Mouse (Mus musculus) lung, adult 10 weeks (tissue): ENCODE measurements around the gene Rpl36. TPM values are rescaled to one million over a fixed set of nuclear protein-coding genes. Genes with fewer than 3 reads are reported as not detected.

Source experiments
- polyA plus RNA-seq: library from polyadenylated mRNA; stranded (reverse); fragments of 350-450 nt; fragmentation: Illumina TruSeq; extraction: RNeasy Lipid Tissue Mini Kit (QIAGEN cat#74804); gene quantifications from one replicate; pipeline ENCODE4 v1.2.3, GENCODE M21; 2014; ENCODE audit warnings: low read depth, low replicate concordance; ENCODE audit not compliant: insufficient read depth

Rpl36 gene
- 1,805 TPM for polyA plus RNA-seq

DNA sequence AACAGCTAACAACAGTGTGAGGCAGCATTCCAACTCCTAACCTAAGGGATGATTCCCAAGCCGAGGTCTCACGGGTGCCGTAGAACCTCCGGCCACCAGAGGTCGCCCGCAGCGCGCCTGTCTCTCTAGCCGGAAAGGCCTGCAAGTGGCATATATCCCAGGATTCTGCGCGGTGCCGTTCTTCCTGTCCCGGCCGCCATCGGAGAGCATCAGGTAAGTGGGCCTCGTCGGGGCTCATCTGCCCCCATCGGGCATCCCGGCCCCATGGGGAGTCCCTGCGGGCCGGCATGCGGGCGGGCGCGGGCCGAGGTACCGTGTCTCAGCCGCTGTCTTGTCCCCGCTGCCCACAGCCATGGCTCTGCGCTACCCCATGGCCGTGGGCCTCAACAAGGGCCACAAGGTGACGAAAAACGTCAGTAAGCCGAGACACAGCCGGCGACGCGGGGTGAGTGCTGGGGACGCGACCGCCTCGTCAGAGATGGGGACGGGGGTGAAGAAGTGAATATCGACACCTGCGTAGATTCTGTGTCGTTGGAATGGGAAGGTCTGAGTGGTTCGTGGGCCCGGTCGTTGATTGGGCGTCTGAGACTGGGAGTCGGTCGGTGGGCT, at the start of gene Rpl36:
Gene Rpl36, plus strand, starts transcription at position 181 of the 609 bp plus-strand sequence.

DNA sequence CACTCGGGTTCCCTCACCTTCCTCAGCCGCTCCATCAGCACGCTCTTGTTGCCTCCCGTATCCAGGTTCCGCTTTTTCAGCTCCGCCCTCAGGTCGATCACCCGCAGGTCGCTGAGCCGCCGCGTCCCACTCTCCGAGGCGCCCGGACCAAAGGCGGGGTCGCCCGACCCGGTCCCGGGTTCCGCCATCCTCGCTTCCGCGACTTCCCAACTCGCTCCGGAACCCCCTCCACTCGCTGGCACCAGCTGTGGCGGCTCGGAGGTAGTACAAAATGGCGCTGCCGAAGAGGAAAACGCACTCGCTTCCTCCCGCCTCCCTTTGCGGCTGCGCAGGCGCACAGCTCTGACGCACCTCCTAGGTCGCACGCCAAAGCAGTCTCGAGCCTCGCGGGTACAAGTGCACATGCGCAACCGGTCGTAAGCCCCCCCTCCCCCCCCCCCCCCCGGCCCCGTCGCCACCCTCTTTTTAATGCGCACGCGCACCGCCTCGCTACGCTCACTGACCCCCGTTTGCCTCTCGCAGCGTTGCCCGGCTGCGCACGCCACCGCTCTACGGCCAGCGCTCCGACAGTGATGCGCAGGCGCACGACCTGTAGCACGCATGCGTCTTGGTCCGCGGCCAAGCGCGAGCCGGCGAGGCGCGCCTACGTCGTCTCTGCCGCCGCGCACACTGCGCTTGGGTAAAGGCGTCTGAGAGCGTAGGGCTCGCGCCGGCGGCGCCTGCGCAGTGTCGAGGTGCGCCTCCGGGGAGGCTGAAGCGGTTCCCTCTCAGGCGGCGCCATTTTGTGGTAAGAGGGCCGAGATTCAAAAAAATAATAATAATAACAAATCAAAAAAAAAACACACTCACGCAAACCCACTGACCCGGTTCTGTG, 28.7 kb upstream of the Rpl36 start, which contains the start of the genes Safb2 and Safb:
Gene Safb2, minus strand, starts transcription at position 329 of the 874 bp plus-strand sequence.
Gene Safb, plus strand, starts transcription at position 569 of the 874 bp plus-strand sequence.

DNA sequence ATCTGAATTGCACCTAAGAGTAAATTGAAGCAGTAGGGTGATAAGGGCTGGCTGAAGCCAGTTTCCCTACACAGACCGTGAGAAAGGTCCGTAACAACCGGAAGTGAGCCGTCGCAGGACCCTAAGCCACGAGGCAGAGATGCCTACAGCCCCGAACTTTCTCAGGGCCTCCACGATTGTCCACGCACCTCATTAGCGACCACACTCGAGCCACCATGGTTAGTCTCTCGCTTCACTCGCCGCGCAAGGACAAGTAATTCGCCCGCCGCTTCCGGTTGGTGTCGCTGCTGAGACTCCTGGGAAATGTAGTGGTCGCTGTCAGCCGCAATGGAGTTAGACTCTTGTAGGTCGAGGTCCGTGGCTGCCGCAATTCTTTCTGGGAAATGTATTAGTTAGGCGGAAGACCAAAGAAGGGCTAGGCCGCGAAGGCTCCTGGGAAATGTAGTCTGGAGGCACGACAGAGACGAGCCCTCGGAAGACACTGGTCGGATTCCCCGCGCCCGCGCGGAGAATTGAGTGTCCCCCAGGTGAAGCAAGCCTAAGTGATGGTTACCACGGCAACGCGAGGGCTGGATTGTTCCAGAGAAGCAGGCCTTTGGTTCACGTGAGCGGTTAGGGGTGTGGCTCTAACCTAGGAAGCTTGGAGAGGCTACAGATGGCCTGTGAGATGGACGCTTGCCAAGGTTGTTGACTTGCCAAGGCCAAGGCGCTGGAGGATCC, 3.6 kb upstream of the Rpl36 start, which contains the start of gene 2410015M20Rik:
Gene 2410015M20Rik, minus strand, starts transcription at position 320 of the 720 bp plus-strand sequence.

DNA sequence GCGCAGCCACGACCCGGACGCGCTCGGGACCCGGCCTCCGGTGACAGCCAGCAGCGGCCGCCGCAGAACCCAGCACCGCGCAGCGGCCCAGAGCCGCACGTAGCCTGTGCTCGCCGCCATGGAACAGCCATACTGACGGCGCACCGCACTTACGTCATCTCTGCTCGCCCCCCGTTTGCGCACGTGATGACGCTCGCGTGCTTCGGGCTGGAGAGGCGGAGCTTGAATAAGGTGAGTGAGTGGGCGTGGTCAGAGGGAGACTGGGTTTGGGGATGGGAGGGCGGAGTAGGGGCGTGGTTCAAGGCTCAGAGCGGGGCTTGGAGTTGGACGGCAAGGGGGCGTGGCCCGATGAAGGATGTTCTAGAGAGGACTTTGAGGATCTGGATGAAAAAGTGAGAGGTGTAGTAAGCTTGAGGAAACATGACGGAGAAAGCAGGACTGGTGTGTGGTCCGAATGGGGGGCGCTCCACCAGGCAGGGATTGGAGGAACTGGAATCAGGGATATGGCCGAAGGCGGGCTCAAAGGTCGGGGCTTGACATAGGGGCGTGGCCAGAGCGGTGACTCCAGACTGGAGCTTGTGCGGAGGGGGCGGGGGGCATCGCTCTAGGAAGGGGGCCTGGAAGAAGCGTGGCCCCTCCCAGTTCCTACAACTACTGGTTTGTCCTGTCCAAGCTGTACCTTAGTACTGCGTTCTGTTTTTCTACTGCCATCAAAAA, 13.7 kb downstream of the Rpl36 start, which contains the start of gene Lonp1:
Gene Lonp1, minus strand, starts transcription at position 134 of the 717 bp plus-strand sequence.

DNA sequence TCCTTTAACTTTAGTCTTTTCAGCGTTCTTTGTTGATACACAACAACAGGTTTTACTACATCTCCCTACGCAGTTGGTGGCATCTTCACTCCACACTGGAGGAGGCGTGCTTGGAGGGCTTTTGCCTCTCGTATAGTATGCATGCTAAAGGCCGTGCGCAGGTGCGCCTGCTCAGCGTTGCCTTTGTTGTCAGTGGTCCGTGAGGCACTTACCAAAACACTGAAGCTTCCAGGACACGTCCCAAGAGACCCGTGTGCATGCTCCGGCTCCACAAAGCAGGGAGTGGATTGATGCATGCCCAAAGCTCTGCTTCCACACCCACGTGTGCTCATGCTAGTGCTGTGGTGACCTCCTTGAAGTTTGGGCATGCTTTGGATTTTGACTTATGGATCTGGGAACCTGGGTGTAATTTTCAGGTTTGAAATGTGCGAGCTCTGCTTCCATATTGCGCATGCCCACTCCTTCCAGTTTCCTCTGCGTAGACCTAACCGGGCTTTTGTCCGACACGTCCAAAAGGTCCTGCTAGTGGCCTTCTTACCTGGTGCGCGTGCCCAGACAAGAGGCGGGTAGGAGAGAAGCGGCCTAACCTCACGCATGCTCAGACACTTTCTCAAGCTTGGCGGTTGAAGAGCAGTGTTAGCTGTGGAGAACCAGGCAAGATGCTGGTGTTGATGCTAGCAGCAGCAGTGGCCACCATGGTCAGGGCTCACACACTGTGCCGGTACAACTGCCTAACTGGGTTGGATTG, 14.5 kb downstream of the Rpl36 start, which contains the start of gene Catsperd:
Gene Catsperd, plus strand, starts transcription at position 614 of the 748 bp plus-strand sequence.

Other genes with a start within 250 kb of the Rpl36 start
- gene Ptprs, start 136.9 kb upstream of the Rpl36 start, polyA plus RNA-seq = 10.7 TPM
- gene Znrf4, start 101.0 kb upstream of the Rpl36 start, polyA plus RNA-seq = not detected
- gene Gm20219, start 59.0 kb upstream of the Rpl36 start, polyA plus RNA-seq = 3.3 TPM
- gene Safb2, start 28.8 kb upstream of the Rpl36 start, polyA plus RNA-seq = 37.8 TPM
- 55.7 TPM for gene Safb, start 28.6 kb upstream of the Rpl36 start, polyA plus RNA-seq
- 148 TPM for gene 2410015M20Rik, start 3.6 kb upstream of the Rpl36 start, polyA plus RNA-seq
- 24.9 TPM for gene Lonp1, start 13.5 kb downstream of the Rpl36 start, polyA plus RNA-seq
- gene Catsperd, start 14.7 kb downstream of the Rpl36 start, polyA plus RNA-seq = 0.23 TPM
- gene Ranbp3, start 59.9 kb downstream of the Rpl36 start, polyA plus RNA-seq = 35.0 TPM
- gene Ndufa11, start 104.4 kb downstream of the Rpl36 start, polyA plus RNA-seq = 261 TPM
- gene Vmac, start 104.6 kb downstream of the Rpl36 start, polyA plus RNA-seq = 19.7 TPM
- gene Nrtn, start 144.1 kb downstream of the Rpl36 start, polyA plus RNA-seq = 2.7 TPM
- 18.8 TPM for gene Dus3l, start 151.3 kb downstream of the Rpl36 start, polyA plus RNA-seq
- 0.23 TPM for gene Prr22, start 156.8 kb downstream of the Rpl36 start, polyA plus RNA-seq
- 5.4 TPM for gene Rfx2, start 217.6 kb downstream of the Rpl36 start, polyA plus RNA-seq